Mouse (Mus musculus): ENCODE measurements around the gene Spint5.
A peak's percentile ranks its signal among the peaks of the same experiment; 100 is the strongest.

Spint5 gene

DNA sequence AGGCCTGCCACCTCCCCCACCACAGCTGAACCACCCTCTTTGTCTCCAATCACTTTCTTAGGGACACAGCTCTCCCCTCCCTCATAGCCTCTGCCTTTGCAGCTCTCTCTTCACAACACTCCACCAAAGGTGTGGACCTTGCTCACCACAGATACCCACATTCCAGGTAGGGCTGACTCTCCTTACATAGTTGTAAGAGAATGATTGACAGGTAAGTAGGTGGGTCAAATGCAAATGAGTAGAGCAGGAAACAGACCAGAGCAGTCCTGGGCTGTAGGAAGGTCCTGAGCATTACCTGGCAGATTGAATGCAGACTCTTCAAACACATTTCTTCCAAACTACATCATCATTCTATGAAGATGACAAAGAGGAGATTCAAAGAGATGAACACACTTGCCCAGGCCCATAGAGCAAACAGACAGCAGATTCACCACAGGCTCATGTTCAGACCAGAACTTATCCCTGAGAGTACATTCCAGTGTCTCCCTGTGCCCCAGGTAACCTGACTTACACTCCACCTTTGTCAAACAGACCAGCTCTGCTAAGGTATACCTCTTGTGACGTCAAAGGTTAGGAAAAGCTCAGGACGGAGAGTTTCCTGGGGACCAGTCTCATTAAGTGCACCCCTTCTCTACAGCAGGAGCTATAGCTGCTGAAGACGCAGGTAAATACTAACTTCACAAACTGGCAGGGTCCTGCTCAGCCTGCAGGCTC is 22.4 kb downstream of the Spint5 start:
- DNase-seq, result no peak

DNA sequence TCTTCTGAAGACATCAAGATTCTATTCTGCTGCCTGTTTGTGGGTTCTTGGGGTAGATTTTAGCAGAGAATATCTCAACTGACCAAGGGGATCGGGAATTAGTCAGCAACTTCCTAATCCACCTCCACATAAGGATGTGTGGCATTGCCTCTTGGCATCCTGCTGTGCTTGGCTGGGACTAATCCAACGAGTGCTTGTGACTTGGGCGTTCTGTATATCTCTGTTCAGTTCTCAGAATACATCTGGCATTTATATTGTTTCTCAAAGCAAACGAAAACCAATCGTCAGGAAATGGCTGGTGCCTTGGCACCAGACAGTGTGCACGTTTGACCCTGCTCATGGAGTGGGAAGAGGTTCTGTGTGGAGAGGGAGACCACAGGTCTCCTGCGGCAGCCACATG is 24.8 kb downstream of the Spint5 start:
- DNase-seq, result no peak

DNA sequence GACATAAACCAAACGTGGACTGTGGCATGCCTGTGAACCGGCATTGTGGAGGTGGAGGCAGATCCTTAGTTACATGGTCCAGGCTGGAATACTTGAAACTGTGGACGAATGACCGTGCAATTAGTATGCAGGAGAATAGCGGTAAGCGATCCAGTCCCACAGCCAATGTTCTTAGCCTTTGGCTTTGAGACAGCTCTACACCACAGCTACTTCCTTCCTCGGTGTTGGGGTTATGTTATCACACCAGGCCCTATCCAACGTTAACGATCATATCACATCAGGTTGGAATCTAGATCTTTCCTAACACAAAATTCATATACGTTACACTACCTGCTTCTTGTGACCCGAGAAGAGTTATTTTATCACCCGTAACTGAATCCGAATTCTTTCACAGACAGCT is 29.9 kb downstream of the Spint5 start:
- DNase-seq, result no peak

DNA sequence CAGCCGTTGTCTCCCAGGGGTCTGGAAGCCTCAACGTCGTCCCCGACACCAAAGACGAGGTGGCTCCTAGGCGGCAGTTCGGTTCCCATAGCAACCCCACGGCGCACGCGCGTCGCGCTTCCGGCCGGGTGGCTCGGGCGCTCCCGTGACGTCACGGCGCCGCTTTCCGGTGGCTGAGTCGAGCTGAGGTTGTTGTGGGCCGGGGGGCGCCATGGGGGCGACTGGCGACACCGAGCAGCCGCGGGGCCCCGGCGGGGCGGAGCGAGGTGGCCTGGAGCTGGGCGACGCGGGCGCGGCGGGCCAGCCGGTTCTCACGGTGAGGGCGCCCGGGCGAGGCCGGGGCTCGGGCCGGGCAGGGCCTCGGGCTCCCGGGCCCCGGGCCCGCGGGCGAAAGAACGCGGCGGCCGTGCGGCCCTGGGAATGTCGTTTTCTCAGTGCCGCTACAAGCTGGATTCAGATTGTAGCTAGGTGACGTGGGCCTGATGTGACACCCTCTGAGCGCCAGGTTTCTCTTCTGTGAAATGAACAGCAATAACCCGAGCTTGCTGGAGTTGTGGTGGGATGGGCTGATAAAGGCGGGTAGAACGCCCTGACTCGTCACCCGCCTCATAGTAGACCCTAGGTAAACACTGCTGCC is 30.9 kb downstream of the Spint5 start, which contains the start of the genes Wfdc3 and Dnttip1:
Gene Wfdc3, minus strand, starts transcription at position 89 of the 637 bp plus-strand sequence.
Gene Dnttip1, plus strand, starts transcription at position 141 of the 637 bp plus-strand sequence.
- peak; percentile 90 for DNase-seq

DNA sequence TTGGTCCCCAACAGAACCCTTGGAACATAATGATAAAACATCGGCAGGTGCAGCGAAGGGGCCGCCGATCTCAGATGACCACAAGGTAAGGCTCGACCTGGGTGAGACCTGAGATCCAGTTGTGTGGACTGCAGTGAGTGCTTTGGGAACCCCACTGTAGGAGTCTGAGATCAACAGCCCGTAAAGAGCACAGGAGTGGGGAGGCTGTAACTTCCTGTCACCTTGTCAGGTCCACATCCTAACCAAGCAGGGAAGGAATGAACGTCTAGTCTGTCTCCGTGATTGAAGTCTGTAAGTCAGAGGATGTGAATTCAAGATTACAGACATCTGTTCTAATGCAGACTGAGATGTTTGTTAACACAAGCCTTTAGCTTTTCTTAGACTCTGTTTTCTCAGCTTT is 31.6 kb downstream of the Spint5 start:
- no peak for DNase-seq

DNA sequence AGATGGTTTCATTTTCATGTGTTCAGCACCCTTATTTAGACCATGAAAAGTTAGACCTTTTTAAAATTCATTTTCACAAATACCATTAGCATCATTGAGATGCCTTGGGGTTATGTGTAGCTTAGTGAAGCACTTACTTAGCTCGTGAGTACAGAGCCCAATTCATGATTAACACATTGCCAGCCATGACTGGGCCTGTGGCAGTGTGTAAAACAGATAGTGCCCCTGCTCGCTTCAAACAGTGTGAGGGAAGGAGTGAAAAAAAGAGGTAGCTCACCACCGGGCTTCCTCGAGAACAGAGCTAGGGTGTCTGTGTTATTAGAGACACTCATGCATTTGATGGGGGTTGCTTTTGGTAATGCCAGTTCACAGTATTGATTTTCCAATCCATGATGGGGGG is 33.1 kb downstream of the Spint5 start:
- DNase-seq, result no peak

DNA sequence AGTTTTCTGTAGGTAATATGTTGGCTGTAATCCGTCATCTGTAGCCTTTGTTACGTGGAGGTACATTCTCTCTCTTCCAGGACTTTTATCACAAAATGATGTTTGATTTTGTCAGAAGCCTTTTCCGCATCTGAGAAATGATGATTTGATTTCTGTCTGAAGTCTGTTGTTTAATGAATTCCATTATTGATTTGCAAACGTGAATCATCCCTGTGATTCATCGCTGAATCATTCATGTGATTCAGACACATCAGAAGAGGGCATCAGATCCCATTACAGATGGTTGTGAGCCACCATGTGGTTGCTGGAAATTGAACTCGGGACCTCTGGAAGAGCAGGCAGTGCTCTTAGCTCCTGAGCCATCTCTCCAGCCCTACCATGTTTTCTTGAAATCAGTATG is 33.9 kb downstream of the Spint5 start:
- DNase-seq, result no peak

DNA sequence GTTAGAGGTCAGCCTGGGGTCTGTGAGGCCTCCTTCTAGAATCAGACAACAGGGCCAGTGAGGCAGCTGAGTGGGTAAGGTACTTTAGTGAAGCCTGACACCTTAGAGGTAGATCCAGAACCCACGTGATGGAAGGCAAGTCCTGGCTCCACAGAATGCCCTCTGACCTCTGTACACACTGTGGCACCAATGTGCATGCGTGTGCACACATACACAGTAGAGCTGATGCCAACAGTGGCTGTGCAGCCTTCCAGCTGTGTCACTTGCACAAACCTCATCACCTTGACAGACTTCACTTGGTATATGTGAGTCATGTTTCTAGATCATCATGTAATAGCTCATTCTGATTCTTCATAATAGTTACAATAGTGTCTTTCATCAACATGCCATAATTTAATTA is 37.3 kb downstream of the Spint5 start:
- DNase-seq, result no peak

DNA sequence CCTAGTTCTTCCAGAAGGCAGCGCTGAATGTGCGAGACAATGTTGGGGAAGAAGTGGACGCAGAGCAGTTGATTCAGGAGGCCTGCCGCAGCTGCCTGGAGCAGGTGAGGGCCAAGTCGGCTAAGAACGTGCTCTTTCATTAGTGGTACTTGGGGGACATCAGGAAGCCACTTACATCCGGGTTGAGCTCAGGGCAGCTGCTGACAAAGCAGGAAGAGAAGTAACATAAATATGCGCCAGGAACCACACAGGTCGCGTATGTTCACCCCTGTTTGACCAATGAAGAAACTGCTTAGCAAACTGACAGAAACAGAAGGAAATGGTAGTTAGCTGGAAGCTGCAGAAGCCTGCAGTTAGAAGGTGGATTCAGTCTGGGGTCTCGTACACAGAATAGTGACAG is 39.0 kb downstream of the Spint5 start:
- no peak for DNase-seq

DNA sequence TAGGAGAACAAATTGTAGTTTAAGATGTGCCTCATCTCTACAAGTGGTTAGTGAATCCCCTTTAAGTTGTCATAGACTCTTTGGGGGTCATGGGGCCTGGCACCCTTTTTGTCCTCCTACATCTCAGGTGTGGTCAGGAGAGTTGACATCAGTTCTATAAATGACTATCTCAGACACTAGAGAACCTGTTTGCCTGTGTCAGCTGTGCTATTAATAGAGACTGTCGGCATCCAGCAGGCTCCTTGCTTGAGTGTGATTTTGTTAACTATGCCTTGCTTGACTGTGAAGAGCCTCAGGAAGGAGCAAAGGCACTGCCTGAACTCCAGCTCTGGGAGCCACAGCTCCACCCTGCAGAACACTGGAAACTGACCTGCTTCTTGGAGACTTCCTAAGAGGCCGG is 39.7 kb downstream of the Spint5 start:
- DNase-seq, result no peak

DNA sequence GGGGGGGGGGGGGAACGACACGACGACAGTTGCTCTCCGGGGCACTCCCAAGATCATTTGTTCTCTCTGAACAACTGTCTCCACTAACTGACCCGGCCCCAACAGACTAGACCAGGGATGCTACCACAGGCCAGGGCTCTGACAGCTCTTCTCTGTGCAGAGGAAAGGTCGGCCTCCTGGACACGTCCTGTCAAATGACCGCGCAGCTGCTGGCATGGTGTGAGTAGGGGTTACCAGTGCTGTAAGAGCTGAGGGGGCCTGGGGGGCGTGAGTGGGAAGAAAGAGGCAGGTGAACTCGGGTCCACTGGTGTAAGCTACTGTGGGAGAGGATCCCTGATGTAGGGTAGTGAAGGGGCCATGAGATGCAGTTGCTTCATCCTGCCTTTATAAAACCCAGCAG is 42.7 kb downstream of the Spint5 start:
- DNase-seq, result no peak

DNA sequence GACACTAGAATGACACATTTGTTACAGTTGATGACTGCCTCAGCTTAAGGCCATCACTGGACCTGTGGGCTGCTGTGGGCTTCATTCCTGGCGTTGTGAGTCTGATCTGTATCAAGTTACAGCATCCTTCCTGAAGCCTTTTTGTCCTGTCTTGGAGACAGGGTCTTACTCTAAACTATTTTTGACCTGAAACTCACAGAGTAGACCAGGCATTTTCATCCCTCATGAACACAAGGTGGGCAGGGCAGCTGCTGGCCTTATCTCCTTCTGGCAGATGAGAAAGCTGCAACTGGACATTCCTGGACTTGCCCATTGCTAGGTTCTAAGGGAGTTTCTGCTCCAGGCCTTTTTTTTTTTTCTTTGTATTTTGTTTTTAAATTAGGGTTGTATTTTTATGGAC is 43.6 kb downstream of the Spint5 start:
- DNase-seq, result no peak

DNA sequence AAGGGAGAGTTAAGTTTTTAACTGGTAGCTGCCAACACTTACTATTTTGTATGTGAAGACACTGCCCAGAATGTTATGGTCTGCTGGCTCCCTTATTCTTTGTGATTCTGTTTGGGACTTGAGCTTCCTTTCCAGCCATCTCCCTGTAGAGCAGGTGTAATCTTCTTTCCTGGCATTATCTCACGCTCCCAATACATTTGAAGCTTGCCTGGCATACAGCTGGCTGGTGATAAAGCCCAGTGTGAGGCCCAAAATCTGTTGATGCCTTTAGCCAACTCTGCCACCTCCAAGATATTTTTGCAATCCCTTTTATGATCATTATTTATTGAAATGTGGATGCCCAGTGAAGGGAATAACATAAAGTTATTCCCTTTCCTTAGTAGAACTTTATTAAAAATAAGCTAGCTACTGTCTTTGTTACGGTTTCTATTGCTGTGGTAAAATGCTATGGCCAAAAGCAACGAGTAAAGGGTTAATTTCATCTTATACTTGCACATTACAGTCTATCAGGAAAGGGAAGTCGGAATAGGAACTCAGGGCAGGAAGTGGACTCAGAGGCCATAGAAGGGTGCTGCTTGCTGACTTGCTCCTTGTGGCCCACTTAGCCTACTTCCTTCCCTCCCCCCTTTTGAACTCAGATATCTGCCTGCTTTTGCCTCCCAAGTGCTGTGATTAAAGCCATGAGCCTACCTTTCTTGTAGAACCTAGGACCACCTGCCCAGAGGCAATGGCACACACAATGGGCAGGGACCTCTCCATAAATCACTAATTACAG is 45.1 kb downstream of the Spint5 start:
- DNase-seq, result no peak

DNA sequence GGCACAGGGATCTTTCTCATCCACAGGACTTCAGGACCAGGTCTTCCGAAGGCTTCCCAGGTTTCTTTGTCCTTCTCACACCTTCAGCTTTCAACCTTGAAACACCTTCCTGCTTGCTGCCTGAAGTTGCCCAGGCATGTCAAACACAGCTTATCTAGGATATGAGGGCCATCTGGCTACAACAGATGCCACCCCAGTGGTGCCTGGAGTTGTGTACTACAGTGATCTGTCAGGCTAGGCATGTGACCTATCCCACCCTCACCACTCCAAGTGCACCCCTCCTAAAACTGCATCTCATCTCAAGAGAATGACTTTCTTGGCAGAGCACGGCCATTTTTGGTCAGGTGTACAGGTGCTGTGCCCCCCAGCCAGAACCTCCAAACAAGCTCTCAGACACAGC is 46.4 kb downstream of the Spint5 start:
- peak; percentile 39 for DNase-seq

DNA sequence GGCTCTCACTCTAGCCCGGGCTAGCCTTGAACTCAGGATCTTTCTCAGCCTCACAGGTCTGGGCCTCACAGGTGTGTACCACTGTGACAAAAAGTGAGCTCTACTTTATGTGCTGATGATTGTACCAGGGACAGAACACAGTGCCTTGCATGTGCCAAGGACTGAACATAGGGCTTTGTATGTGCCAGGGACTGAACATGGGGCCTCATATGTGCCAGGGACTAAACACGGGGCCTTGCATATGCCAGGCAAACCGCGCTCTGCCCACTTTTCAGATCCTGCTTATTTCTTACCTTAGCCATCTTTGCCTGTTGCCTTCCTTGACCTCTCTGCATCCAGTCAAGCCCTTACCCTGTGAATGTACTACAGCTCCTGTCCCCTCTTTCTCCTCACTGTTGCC is 46.9 kb downstream of the Spint5 start:
- no peak for DNase-seq

DNA sequence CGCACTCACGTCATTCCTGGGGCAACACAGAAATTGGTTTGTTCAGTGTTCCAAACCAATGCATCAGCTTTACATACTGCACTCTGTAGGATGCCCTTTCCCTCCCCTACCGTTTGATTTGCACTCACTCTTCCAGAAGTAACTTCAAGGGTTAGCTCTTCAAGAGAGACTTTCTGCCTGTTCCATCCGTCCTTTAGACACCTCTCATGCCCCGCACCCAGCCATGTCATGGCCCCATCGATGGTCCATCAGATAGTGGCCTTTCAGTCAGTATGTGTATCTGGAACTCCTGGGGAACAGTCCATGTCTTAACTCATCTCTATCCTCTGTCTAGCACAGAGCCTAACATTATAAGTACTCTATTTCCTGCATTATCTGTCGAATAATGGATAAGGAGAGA is 47.5 kb downstream of the Spint5 start:
- DNase-seq, result no peak

DNA sequence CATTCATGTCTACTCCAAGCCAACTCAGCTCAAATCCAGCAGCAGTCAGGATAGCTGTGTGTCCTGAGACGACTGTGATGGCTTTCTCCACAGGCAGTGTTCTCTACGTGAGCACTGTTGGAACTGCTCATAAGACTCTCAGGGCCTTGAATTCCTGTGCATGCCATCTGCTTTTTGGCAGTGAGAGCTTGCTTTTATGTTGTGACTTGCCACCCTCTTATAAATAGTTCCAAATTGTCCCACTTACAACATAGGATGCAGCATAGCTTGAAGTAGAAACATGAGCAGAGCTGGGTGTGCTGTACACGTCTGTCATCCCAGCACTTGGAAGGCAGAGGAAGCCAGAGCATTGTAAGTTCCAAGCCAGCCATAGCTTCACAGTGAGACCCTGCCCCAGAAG is 50.7 kb downstream of the Spint5 start:
- no peak for DNase-seq
